Mouse (Mus musculus) MN1 (cell line): Measurements from ENCODE around the gene Irf5.
"Not testable (repeated sequence)": the region's sequence is repeated elsewhere in the genome, so short reads cannot be mapped to it uniquely, and the experiment has no call there.

ENCODE experiments used
- DNase-seq: peaks from one replicate; pipeline ENCODE4 v3.0.0-alpha.2; 2016; ENCODE audit warnings: low spot score

Gene Irf5

GRCm38 (mm10) chr6:29527361-29528164 lies 1.1 kb downstream of the Irf5 start:
- DNase-seq: peak; percentile 20

DNA sequence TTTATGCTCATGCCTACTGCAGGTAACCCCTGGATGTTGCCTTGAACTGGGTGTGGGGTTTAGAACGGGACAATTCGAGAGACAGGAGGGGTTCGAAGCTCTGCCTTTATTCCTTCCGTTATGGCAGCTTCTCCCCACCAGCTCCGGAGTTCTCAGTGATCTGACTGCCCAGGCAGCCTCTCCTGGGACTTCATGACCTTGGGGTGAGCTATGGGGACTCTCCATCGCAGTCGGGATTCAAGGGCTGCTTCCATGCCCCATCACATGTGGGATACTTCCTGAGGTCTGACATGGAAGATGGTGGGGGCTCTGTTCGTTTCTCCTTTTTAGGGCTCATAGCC lies 1.7 kb downstream of the Irf5 start:
- DNase-seq: no peak

- peak; percentile 35 for DNase-seq
These were observed 2.4 kb downstream of the Irf5 start for GRCm38 (mm10) chr6:29528561-29529443.

- no peak for DNase-seq
These were observed 3.0 kb downstream of the Irf5 start for GRCm38 (mm10) chr6:29529444-29529820.

DNA sequence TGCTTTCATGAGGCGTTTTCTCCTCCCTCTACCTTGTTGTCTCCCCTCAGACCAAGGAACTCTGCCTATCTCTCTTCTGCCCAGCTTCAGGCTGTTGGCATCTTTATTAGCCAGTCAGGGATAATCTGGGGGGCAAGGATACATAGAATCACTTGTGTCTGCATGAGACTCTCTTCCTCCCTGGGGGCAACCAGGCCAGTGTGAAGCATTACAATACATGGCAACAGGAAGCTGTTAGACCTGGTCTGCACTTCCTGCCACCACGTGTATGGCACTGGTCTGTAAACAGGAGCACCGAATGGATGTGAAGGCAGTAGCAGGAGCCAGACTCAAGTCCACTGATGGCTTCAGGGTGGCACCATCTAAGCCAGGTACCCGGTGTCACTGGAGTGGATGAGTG lies 3.6 kb downstream of the Irf5 start:
- no peak for DNase-seq

- no peak for DNase-seq
These were observed 8.9 kb downstream of the Irf5 start for GRCm38 (mm10) chr6:29535316-29535715.

GRCm38 (mm10) chr6:29536651-29537193 lies 10.3 kb downstream of the Irf5 start:
- peak; percentile 18 for DNase-seq

DNA sequence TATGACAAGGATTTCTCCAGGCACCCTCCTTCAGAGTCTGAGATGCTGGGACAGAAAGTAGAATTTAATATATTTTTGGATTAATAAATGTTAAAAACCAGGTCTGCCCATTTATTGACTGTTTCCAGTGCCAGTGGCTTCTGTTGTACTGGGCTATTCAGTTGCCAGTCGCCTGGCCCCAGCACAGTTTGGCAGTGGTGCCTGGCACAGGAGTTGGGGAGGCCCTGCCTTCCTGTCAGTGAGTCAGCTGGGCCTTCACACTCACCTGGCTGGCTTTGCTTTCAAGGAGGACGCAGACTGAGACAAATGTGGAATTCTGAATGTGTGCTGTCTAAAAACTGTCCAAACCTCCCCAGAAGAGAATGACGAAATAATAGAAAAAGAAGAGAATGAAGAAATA lies 10.8 kb downstream of the Irf5 start:
- no peak for DNase-seq

GRCm38 (mm10) chr6:29539502-29539901 lies 13.1 kb downstream of the Irf5 start:
- no peak for DNase-seq

GRCm38 (mm10) chr6:29540223-29540622 lies 13.8 kb downstream of the Irf5 start:
- DNase-seq: no peak

DNA sequence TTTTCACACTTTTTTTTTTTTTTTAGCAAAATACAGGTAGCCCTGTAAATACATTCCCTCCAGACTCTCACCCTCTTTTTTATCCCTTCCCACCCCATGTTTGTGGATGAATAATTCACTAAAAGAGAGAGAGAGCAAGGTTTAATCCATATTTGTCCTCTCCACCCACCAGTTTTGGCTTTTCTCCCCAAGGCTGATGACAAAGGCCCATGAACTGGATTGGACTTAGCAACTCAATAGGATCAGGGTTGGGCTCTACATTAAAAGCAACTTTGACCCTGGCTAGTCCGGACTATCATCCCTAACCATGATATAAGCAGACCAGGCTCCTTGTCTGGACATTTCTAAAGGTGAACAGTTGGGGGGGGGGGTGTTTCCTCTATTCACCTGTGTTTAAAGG lies 14.5 kb downstream of the Irf5 start:
- DNase-seq: no peak

GRCm38 (mm10) chr6:29545611-29546010 lies 19.2 kb downstream of the Irf5 start:
- DNase-seq: no peak

- no peak for DNase-seq
These were observed 21.2 kb downstream of the Irf5 start for GRCm38 (mm10) chr6:29547582-29547981.

GRCm38 (mm10) chr6:29548086-29548485 lies 21.7 kb downstream of the Irf5 start:
- no peak for DNase-seq

GRCm38 (mm10) chr6:29552526-29552925 lies 26.1 kb downstream of the Irf5 start:
- DNase-seq: no peak

GRCm38 (mm10) chr6:29557112-29557511 lies 30.7 kb downstream of the Irf5 start:
- DNase-seq: no peak

- DNase-seq: not testable (repeated sequence)
These were observed 50.0 kb downstream of the Irf5 start for GRCm38 (mm10) chr6:29576388-29576787.

- DNase-seq: no peak
These were observed 54.3 kb downstream of the Irf5 start for GRCm38 (mm10) chr6:29580770-29581169.

GRCm38 (mm10) chr6:29581202-29581601 lies 54.8 kb downstream of the Irf5 start:
- DNase-seq: no peak
